Mouse (Mus musculus) CH12.LX (cell line): ENCODE measurements around the gene Tram2.

Experiments
- CHD2 ChIP-seq: IDR thresholded peaks from 2 replicates; pipeline ENCODE4 v1.6.1; 2011; ENCODE audit warnings: low read length, improper control_type of control experiment
- CTCF ChIP-seq, 2 experiments: IDR thresholded peaks in 1 of 2; conservative IDR thresholded peaks in 1 of 2; 2 replicates each; pipeline ENCODE4 v1.5.1; 2011 to 2012; ENCODE audit warnings: low read depth in 2 of 2, low read length in 2 of 2, improper control_type of control experiment in 1 of 2, inconsistent platforms in 1 of 2, mild to moderate bottlenecking in 1 of 2, moderate library complexity in 1 of 2
- E2F4 ChIP-seq: IDR thresholded peaks from 2 replicates; pipeline ENCODE4 v1.6.1; 2011; ENCODE audit warnings: low read depth, low read length, improper control_type of control experiment; ENCODE audit not compliant: insufficient replicate concordance
- EP300 ChIP-seq: IDR thresholded peaks from 2 replicates; pipeline ENCODE4 v1.6.1; 2011; ENCODE audit warnings: low read length, improper control_type of control experiment
- ETS1 ChIP-seq: conservative IDR thresholded peaks from 2 replicates; pipeline ENCODE4 v1.6.1; 2012; ENCODE audit warnings: low read depth, mild to moderate bottlenecking, inconsistent platforms, low read length, improper control_type of control experiment, moderate library complexity
- GABPA ChIP-seq: IDR thresholded peaks from 2 replicates; pipeline ENCODE4 v1.6.1; 2012; ENCODE audit warnings: low read depth, low read length, improper control_type of control experiment, inconsistent platforms; ENCODE audit not compliant: insufficient replicate concordance
- HCFC1 ChIP-seq: IDR thresholded peaks from 2 replicates; pipeline ENCODE4 v1.6.1; 2012; ENCODE audit warnings: low read depth, mild to moderate bottlenecking, inconsistent platforms, low read length, improper control_type of control experiment
- JUND ChIP-seq: conservative IDR thresholded peaks from 2 replicates; pipeline ENCODE4 v1.6.1; 2011; ENCODE audit warnings: low read depth, low read length, improper control_type of control experiment
- MAX ChIP-seq: IDR thresholded peaks from 2 replicates; pipeline ENCODE4 v1.6.1; 2011; ENCODE audit warnings: low read length, improper control_type of control experiment
- MYC ChIP-seq: IDR thresholded peaks from 2 replicates; pipeline ENCODE4 v1.6.1; 2011; ENCODE audit warnings: low read depth, mild to moderate bottlenecking, improper control_type of control experiment, low read length
- POLR2A ChIP-seq: IDR thresholded peaks from 2 replicates; pipeline ENCODE4 v1.6.1; 2011; ENCODE audit warnings: low read depth, mild to moderate bottlenecking, improper control_type of control experiment, low read length
- SIN3A ChIP-seq: IDR thresholded peaks from 2 replicates; pipeline ENCODE4 v1.6.1; 2012; ENCODE audit warnings: low read length, improper control_type of control experiment, inconsistent platforms
- UBTF ChIP-seq: IDR thresholded peaks from 2 replicates; pipeline ENCODE4 v1.6.1; 2012; ENCODE audit warnings: low read depth, mild to moderate bottlenecking, inconsistent platforms, low read length, improper control_type of control experiment, moderate library complexity
- USF1 ChIP-seq: IDR thresholded peaks from 2 replicates; pipeline ENCODE4 v1.6.1; 2014; ENCODE audit warnings: low read depth, mild to moderate bottlenecking, inconsistent platforms, low read length, improper control_type of control experiment

GRCm38 (mm10) chr1:21025203-21025602 is 53.8 kb downstream of the Tram2 start:
- TF ChIP-seq POLR2A = no peak
- no peak for TF ChIP-seq HCFC1
- TF ChIP-seq UBTF = no peak
- no peak for TF ChIP-seq MAX
- no peak for TF ChIP-seq EP300
- no peak for TF ChIP-seq GABPA
- no peak for TF ChIP-seq CTCF (conservative IDR thresholded peaks at IDR 0.05 in 1 of 2, IDR thresholded peaks at IDR 0.05 in 1 of 2; ENCODE audit: low read depth in 2 of 2, low read length in 2 of 2)
- no peak for TF ChIP-seq SIN3A
- TF ChIP-seq ETS1 = no peak
- no peak for TF ChIP-seq USF1
- no peak for TF ChIP-seq E2F4
- TF ChIP-seq CHD2 = no peak
- TF ChIP-seq MYC = no peak
- TF ChIP-seq JUND = no peak
